12 mouse cellular contexts compared by ENCODE assay signal in the genomic region with DNA sequence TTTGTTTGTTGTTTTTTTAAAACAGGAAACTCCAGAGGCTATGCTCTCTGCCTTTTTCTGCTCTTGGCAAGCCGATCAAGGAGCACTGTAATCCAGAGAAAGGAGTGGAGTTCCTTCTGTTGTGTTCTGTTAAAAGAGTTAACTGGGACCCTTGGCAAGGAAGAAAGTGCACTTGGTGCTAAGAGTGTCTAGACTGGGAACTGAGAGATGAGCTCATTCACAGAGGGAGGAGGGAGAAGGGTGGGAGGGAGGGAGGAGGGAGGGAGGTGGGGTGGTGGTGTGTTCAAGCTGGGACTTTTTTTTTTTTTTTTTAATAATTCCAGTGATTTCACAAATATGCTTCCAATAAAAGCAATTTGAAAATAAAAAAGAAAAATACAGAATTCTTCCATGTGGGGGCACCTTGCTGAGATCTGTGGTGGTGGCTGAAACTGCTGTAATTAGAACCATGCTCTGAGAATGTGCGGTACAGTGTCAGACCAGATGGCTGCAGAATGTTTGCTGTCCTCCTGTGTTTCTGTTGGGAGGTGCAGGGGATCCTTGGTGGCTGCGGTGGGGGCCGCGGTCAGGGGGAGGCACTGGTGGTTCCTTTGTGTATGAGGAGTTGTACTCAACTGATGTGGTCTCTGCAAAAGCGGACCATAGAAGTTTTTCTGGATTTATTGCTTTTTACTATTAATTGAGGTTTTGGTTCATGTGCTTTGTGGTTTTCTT. TPM values are rescaled to one million over a fixed set of nuclear protein-coding genes. Genes with fewer than 3 reads are reported as not detected.
DNase-seq lines count a peak whose midpoint lies in the region; ATAC-seq lines count a peak whose summit lies in the region.
"Had no signal": no experiment of that assay in that cellular context is flagged by ENCODE, and none has a peak within 500 bp of the region (broad histone marks: within the 10 kb centered on the region; RNA-seq: fewer than 3 reads in every experiment).

No protein-coding gene starts in this region.

- no peak overlapping the region for H3K4me3 ChIP-seq in embryonic facial prominence, embryonic 15.5 days (replicated peaks)
- no peak overlapping the region for H3K4me3 ChIP-seq in midbrain, embryonic 15.5 days
- H3K4me3 ChIP-seq: myocyte had no signal

- H3K4me1 ChIP-seq in embryonic facial prominence, embryonic 15.5 days: peaks cover 54% of the 10 kb centered on the region
- H3K4me1 ChIP-seq in midbrain, embryonic 15.5 days: peaks cover 19% of the 10 kb centered on the region

- intact Hi-C loops in gastrocnemius, postnatal 36 days (cut with DNase I): no loop called here

- no peaks in the 10 kb centered on the region for H3K36me3 ChIP-seq in embryonic facial prominence, embryonic 15.5 days
- no peaks in the 10 kb centered on the region for H3K36me3 ChIP-seq in midbrain, embryonic 15.5 days (replicated peaks)

- H3K27me3 ChIP-seq in embryonic facial prominence, embryonic 15.5 days: no peaks in the 10 kb centered on the region
- no peaks in the 10 kb centered on the region for H3K27me3 ChIP-seq in midbrain, embryonic 15.5 days (replicated peaks)

- 40% methylated on average over 6 of the region's 6 CpGs for whole genome bisulfite sequencing in embryonic facial prominence, embryonic 15.5 days
- WGBS in midbrain, embryonic 15.5 days: 88% methylated on average over 6 of the region's 6 CpGs

- H3K9me3 ChIP-seq in embryonic facial prominence, embryonic 15.5 days (replicated peaks): no peaks in the 10 kb centered on the region
- no peaks in the 10 kb centered on the region for H3K9me3 ChIP-seq in midbrain, embryonic 15.5 days

- no peak overlapping the region for H3K4me2 ChIP-seq in embryonic facial prominence, embryonic 15.5 days (replicated peaks)
- no peak overlapping the region for H3K4me2 ChIP-seq in midbrain, embryonic 15.5 days
- H3K4me2 ChIP-seq: lung, embryonic 14.5 days had no signal

- peak; percentile 69; the same call in 1 of the 2 replicates for ATAC-seq in embryonic facial prominence, embryonic 15.5 days (ENCODE audit: insufficient number of reproducible peaks, low FRiP score, low TSS enrichment, low read depth)
- peak; percentile 37 for ATAC-seq in megakaryocyte progenitor cell, adult 5-6 weeks (replicated peaks; ENCODE audit: poor library complexity)
- ATAC-seq in midbrain, embryonic 15.5 days (replicated peaks): no peak

- peak; percentile 6 to 51 for DNase-seq in layer of hippocampus, adult 18-20 months (ENCODE audit: low spot score in 2 of 2)
- DNase-seq in layer of hippocampus, postnatal 36 days: no peak
- peak; percentile 21 to 49 for DNase-seq in cerebellum, postnatal 25 days
- no peak for DNase-seq in gastrocnemius, postnatal 36 days
- DNase-seq: adrenal gland, postnatal 25 days; heart, postnatal 36 days; lung, embryonic 14.5 days had no signal

- no peak overlapping the region for H3K9ac ChIP-seq in embryonic facial prominence, embryonic 15.5 days
- H3K9ac ChIP-seq in midbrain, embryonic 15.5 days: no peak overlapping the region
- H3K9ac ChIP-seq: lung, embryonic 14.5 days had no signal

- no peak overlapping the region; the same call in 1 of the 2 replicates for H3K27ac ChIP-seq in embryonic facial prominence, embryonic 15.5 days (replicated peaks)
- no peak overlapping the region for H3K27ac ChIP-seq in midbrain, embryonic 15.5 days

RNA-seq across cellular contexts. Expression of a gene that starts 43.8 kb away (rescaled TPM):
- 10 to 100 TPM; 43.0 to 46.9 TPM for total RNA-seq in layer of hippocampus, adult 18-20 months (2021)
- 10 to 100 TPM; 42.9 to 47.5 TPM for total RNA-seq in layer of hippocampus, postnatal 36 days (2021)
- 8.1 and 9.2 TPM in 2 replicates for polyA plus RNA-seq in embryonic facial prominence, embryonic 15.5 days (2015; fragmentation: Nextera tagmentation; extraction: Ambion mirVana)
- 6.9 and 7.5 TPM in 2 replicates for total RNA-seq in megakaryocyte progenitor cell, adult 5-6 weeks (2015)
- 3.1 and 3.3 TPM in 2 replicates for total RNA-seq in megakaryocyte progenitor cell, adult 5-6 weeks (2017)
- 10.2 and 10.7 TPM in 2 replicates for polyA plus RNA-seq in midbrain, embryonic 15.5 days (2015; fragmentation: Nextera tagmentation; extraction: Ambion mirVana)
- total RNA-seq in gastrocnemius, postnatal 36 days (2021): 1 to 10 TPM; 4.3 to 6.0 TPM
- total RNA-seq: MEL had no signal

Comparison
In these comparisons a context has a peak if more than half of its experiments do, and no peak if none do; other contexts are left out.
1. DNase-seq: peak in layer of hippocampus, adult 18-20 months (2 of 2) and cerebellum, postnatal 25 days (2 of 2); none in layer of hippocampus, postnatal 36 days (0 of 2) and gastrocnemius, postnatal 36 days (0 of 2).
2. RNA of a gene that starts 43.8 kb away (total RNA-seq): 42.9 to 47.5 TPM in layer of hippocampus, postnatal 36 days and 43.0 to 46.9 TPM in layer of hippocampus, adult 18-20 months; 3.1 to 7.5 TPM in megakaryocyte progenitor cell, adult 5-6 weeks and 4.3 to 6.0 TPM in gastrocnemius, postnatal 36 days; every median in the first group is over 4 times any median in the second.